Mouse (Mus musculus) kidney, postnatal 0 days (tissue): ENCODE results near the gene Fem1b. TPM values are rescaled to one million over a fixed set of nuclear protein-coding genes. Genes with fewer than 3 reads are reported as not detected.
"Not testable (repeated sequence)": the region's sequence is repeated elsewhere in the genome, so short reads cannot be mapped to it uniquely, and the experiment has no call there.

Experiments used
- ATAC-seq: fragments of 200-750 bp; cut with Nextera tagmentation; replicated peaks from 2 replicates; pipeline ENCODE4 v1.8.0; 2017; ENCODE audit warnings: low read depth, moderate number of reproducible peaks, moderate TSS enrichment, moderate library complexity; ENCODE audit not compliant: low FRiP score
- DNase-seq: peaks from one replicate; pipeline ENCODE4 v3.0.0-alpha.2; 2016; ENCODE audit warnings: low spot score
- H3K27ac ChIP-seq: fragments of 300-500 bp; sonication (generic); 2 replicates; pipeline ENCODE4 v1.5.1; 2014; ENCODE audit warnings: mild to moderate bottlenecking
- H3K27me3 ChIP-seq: fragments of 300-500 bp; sonication (generic); 2 replicates; pipeline ENCODE4 v1.6.1; 2014; ENCODE audit warnings: low read length, mixed read lengths; ENCODE audit not compliant: insufficient read depth
- H3K36me3 ChIP-seq: fragments of 300-500 bp; sonication (generic); 2 replicates; pipeline ENCODE4 v1.6.1; 2014; ENCODE audit warnings: low read length, mixed read lengths; ENCODE audit not compliant: insufficient read depth
- H3K4me1 ChIP-seq: fragments of 300-500 bp; sonication (generic); replicated peaks from 2 replicates; pipeline ENCODE4 v1.6.1; 2014; ENCODE audit warnings: antibody characterized with exemption, low read length, mixed read lengths; ENCODE audit not compliant: insufficient read depth
- H3K4me2 ChIP-seq: fragments of 300-500 bp; sonication (generic); 2 replicates; pipeline ENCODE4 v1.6.1; 2014; ENCODE audit warnings: mild to moderate bottlenecking, low read length, moderate library complexity, mixed read lengths
- H3K4me3 ChIP-seq: fragments of 300-500 bp; sonication (generic); replicated peaks from 2 replicates; pipeline ENCODE4 v1.5.1; 2014; ENCODE audit warnings: low read depth, low read length
- H3K9ac ChIP-seq: fragments of 300-500 bp; sonication (generic); 2 replicates; pipeline ENCODE4 v1.6.1; 2014; ENCODE audit warnings: low read depth, low read length
- H3K9me3 ChIP-seq: fragments of 300-500 bp; sonication (generic); replicated peaks from 2 replicates; pipeline ENCODE4 v1.6.1; 2016; ENCODE audit warnings: low read length, inconsistent platforms, mixed read lengths
- CTCF ChIP-seq: IDR thresholded peaks from 2 replicates; pipeline ENCODE4 v1.5.1; 2016; ENCODE audit warnings: antibody characterized with exemption, low read depth, mild to moderate bottlenecking, moderate library complexity
- WGBS: fragments of 180-500 bp; shearing (Covaris S2); extraction: QIAGEN DNeasy Blood & Tissue Kit; methylation state at CpG from one replicate; pipeline ENCODE4 v1.1.7; 2014; 5-methylcytosine and 5-hydroxymethylcytosine counted together
- polyA plus RNA-seq: library from polyadenylated mRNA; unstranded; fragments of >200 nt; fragmentation: Nextera tagmentation; extraction: Ambion mirVana; gene quantifications from 2 replicates; pipeline ENCODE4 v1.2.1, GENCODE M21; 2015

The Fem1b gene
- polyA plus RNA-seq, 1 experiment from 2014 or later, result 15.1 TPM

- no peak overlapping the region for H3K27ac ChIP-seq
- H3K4me3 ChIP-seq, result no peak overlapping the region
- no peaks in the 10 kb centered on the region for H3K36me3 ChIP-seq
- H3K27me3 ChIP-seq, result no peaks in the 10 kb centered on the region
- no peak overlapping the region for H3K9ac ChIP-seq
- no peak for TF ChIP-seq CTCF
- DNase-seq (no peak), ATAC-seq (no peak)
- H3K4me1 ChIP-seq, result peaks cover 2% of the 10 kb centered on the region; the same call in 1 of the 2 replicates
- H3K4me2 ChIP-seq, result no peak overlapping the region
- H3K9me3 ChIP-seq, result no peaks in the 10 kb centered on the region
- WGBS, result 86% methylated on average over 6 of the region's 6 CpGs
Measured at GRCm38 (mm10) chr9:62820829-62821228, 9.1 kb upstream of the Fem1b start.

GRCm38 (mm10) chr9:62819910-62820309 lies 8.2 kb upstream of the Fem1b start:
- DNase-seq, H3K27ac ChIP-seq, H3K9ac ChIP-seq, ATAC-seq, H3K27me3 ChIP-seq, H3K36me3 ChIP-seq, H3K4me3 ChIP-seq, H3K4me1 ChIP-seq, H3K9me3 ChIP-seq, H3K4me2 ChIP-seq: not testable (repeated sequence)
- 92% methylated on average over 6 of the region's 6 CpGs for WGBS

- no peak for TF ChIP-seq CTCF
- DNase-seq (no peak), ATAC-seq (no peak)
- Histone ChIP-seq H3K9ac (no peak overlapping the region), H3K4me1 (no peaks in the 10 kb centered on the region), H3K9me3 (no peaks in the 10 kb centered on the region), H3K4me3 (no peak overlapping the region), H3K4me2 (no peak overlapping the region), H3K27ac (no peak overlapping the region), H3K27me3 (no peaks in the 10 kb centered on the region), H3K36me3 (no peaks in the 10 kb centered on the region)
- 77% methylated on average over 3 of the region's 3 CpGs for WGBS
Measured at GRCm38 (mm10) chr9:62819494-62819893, 7.8 kb upstream of the Fem1b start.

- Histone ChIP-seq H3K9me3 (no peaks in the 10 kb centered on the region), H3K4me1 (no peaks in the 10 kb centered on the region), H3K27ac (no peak overlapping the region), H3K4me3 (no peak overlapping the region), H3K9ac (no peak overlapping the region), H3K27me3 (no peaks in the 10 kb centered on the region), H3K36me3 (no peaks in the 10 kb centered on the region), H3K4me2 (no peak overlapping the region)
- WGBS, result 70% methylated on average over 4 of the region's 4 CpGs
- no peak for ATAC-seq
- no peak for DNase-seq
- TF ChIP-seq CTCF, result no peak
Measured at GRCm38 (mm10) chr9:62817828-62818614, 6.3 kb upstream of the Fem1b start.

GRCm38 (mm10) chr9:62817099-62817571 lies 5.4 kb upstream of the Fem1b start:
- Histone ChIP-seq H3K27me3 (no peaks in the 10 kb centered on the region), H3K4me2 (no peak overlapping the region), H3K4me1 (peaks cover 4% of the 10 kb centered on the region; the same call in 1 of the 2 replicates), H3K9me3 (no peaks in the 10 kb centered on the region), H3K9ac (no peak overlapping the region), H3K36me3 (no peaks in the 10 kb centered on the region), H3K4me3 (no peak overlapping the region), H3K27ac (no peak overlapping the region)
- ATAC-seq, result no peak
- DNase-seq, result no peak
- TF ChIP-seq CTCF, result no peak
- WGBS, result 65% methylated on average over 12 of the region's 12 CpGs

- DNase-seq (no peak), ATAC-seq (no peak)
- Histone ChIP-seq H3K9ac (no peak overlapping the region), H3K27ac (no peak overlapping the region), H3K9me3 (no peaks in the 10 kb centered on the region), H3K4me3 (no peak overlapping the region), H3K4me2 (no peak overlapping the region), H3K27me3 (no peaks in the 10 kb centered on the region), H3K36me3 (no peaks in the 10 kb centered on the region), H3K4me1 (peaks cover 4% of the 10 kb centered on the region; the same call in 1 of the 2 replicates)
- TF ChIP-seq CTCF, result no peak
- WGBS, result 81% methylated on average over 9 of the region's 9 CpGs
Measured at GRCm38 (mm10) chr9:62816323-62817098, 4.8 kb upstream of the Fem1b start.
